Mouse (Mus musculus) MEL (cell line): ENCODE results near the gene Kctd20. TPM values are rescaled to one million over a fixed set of nuclear protein-coding genes. Genes with fewer than 3 reads are reported as not detected.

ENCODE experiments used
- DNase-seq: peaks from one replicate; pipeline ENCODE4 v3.0.0; 2011; ENCODE audit warnings: low read depth, low spot score
- H3K27ac ChIP-seq: 2 replicates; pipeline ENCODE4 v1.5.1; 2012; ENCODE audit warnings: low read depth, mild to moderate bottlenecking, control low read depth, low read length, moderate library complexity; ENCODE audit not compliant: control insufficient read depth
- H3K27me3 ChIP-seq, 2 experiments: fragments of 150-350 bp in 1 of 2; sonication (generic) in 1 of 2; 2 replicates each; pipeline ENCODE4 v1.6.1; 2012; ENCODE audit warnings: low read length in 2 of 2, mild to moderate bottlenecking in 2 of 2, improper control_type of control experiment in 1 of 2, moderate library complexity in 1 of 2; ENCODE audit not compliant: insufficient read depth in 2 of 2, control insufficient read depth in 1 of 2
- H3K36me3 ChIP-seq, 2 experiments: 2 replicates each; pipeline ENCODE4 v1.6.1; 2012 to 2014; ENCODE audit warnings: low read length in 2 of 2, improper control_type of control experiment in 1 of 2, inconsistent platforms in 1 of 2, mild to moderate bottlenecking in 1 of 2; ENCODE audit not compliant: insufficient read depth in 2 of 2, control insufficient read depth in 1 of 2
- H3K4me1 ChIP-seq, 2 experiments: fragments of 150-350 bp in 1 of 2; sonication (generic) in 1 of 2; 2 replicates each; pipeline ENCODE4 v1.6.1; 2012; ENCODE audit warnings: low read length in 2 of 2, improper control_type of control experiment in 1 of 2, mild to moderate bottlenecking in 1 of 2; ENCODE audit not compliant: insufficient read depth in 2 of 2, control insufficient read depth in 1 of 2
- H3K4me3 ChIP-seq, 2 experiments: fragments of 150-350 bp in 1 of 2; sonication (generic) in 1 of 2; 2 replicates each; pipeline ENCODE4 v1.5.1; 2012; ENCODE audit warnings: low read depth in 2 of 2, low read length in 2 of 2, mild to moderate bottlenecking in 2 of 2, moderate library complexity in 2 of 2, control low read depth in 1 of 2, improper control_type of control experiment in 1 of 2; ENCODE audit not compliant: control insufficient read depth in 1 of 2, insufficient read depth in 1 of 2
- H3K79me2 ChIP-seq: 2 replicates; pipeline ENCODE4 v1.6.1; 2012; ENCODE audit warnings: mild to moderate bottlenecking, low read length, moderate library complexity; ENCODE audit not compliant: control insufficient read depth, poor library complexity, insufficient read depth
- H3K9ac ChIP-seq: 2 replicates; pipeline ENCODE4 v1.6.1; 2012; ENCODE audit warnings: low read depth, mild to moderate bottlenecking, control low read depth, low read length, moderate library complexity; ENCODE audit not compliant: control insufficient read depth, poor library complexity, severe bottlenecking
- H3K9me3 ChIP-seq: fragments of 150-350 bp; sonication (generic); replicated peaks from 2 replicates; pipeline ENCODE4 v1.6.1; 2012; ENCODE audit warnings: mild to moderate bottlenecking, low read length, improper control_type of control experiment, moderate library complexity; ENCODE audit not compliant: insufficient read depth
- BHLHE40 ChIP-seq: IDR thresholded peaks from 2 replicates; pipeline ENCODE4 v1.6.1; 2012; ENCODE audit warnings: low read depth, mild to moderate bottlenecking, inconsistent platforms, low read length, improper control_type of control experiment, borderline replicate concordance
- CHD1 ChIP-seq: IDR thresholded peaks from 2 replicates; pipeline ENCODE4 v1.6.1; 2012; ENCODE audit warnings: low read depth, mild to moderate bottlenecking, inconsistent platforms, low read length, improper control_type of control experiment
- CHD2 ChIP-seq: IDR thresholded peaks from 2 replicates; pipeline ENCODE4 v1.6.1; 2011; ENCODE audit warnings: low read length, improper control_type of control experiment
- CTCF ChIP-seq, 3 experiments: IDR thresholded peaks in 2 of 3; conservative IDR thresholded peaks in 1 of 3; 2 replicates each; pipeline ENCODE4 v1.5.1; 2011 to 2012; ENCODE audit warnings: low read length in 3 of 3, low read depth in 2 of 3, mild to moderate bottlenecking in 2 of 3, improper control_type of control experiment in 1 of 3, inconsistent platforms in 1 of 3, mixed read lengths in 1 of 3, moderate library complexity in 1 of 3; ENCODE audit not compliant: control insufficient read depth in 1 of 3, insufficient read depth in 1 of 3, poor library complexity in 1 of 3, severe bottlenecking in 1 of 3
- E2F4 ChIP-seq: IDR thresholded peaks from 2 replicates; pipeline ENCODE4 v1.6.1; 2011; ENCODE audit warnings: low read depth, low read length, improper control_type of control experiment, borderline replicate concordance
- ELF1 ChIP-seq: IDR thresholded peaks from 2 replicates; pipeline ENCODE4 v1.6.1; 2014; ENCODE audit warnings: low read depth, mild to moderate bottlenecking, inconsistent platforms, low read length, improper control_type of control experiment, moderate library complexity
- GABPA ChIP-seq: IDR thresholded peaks from 2 replicates; pipeline ENCODE4 v1.6.1; 2012; ENCODE audit warnings: low read depth, mild to moderate bottlenecking, inconsistent platforms, low read length, improper control_type of control experiment, moderate library complexity
- HCFC1 ChIP-seq: IDR thresholded peaks from 2 replicates; pipeline ENCODE4 v1.6.1; 2012; ENCODE audit warnings: low read depth, mild to moderate bottlenecking, inconsistent platforms, low read length, improper control_type of control experiment, moderate library complexity
- JUND ChIP-seq: IDR thresholded peaks from 2 replicates; pipeline ENCODE4 v1.6.1; 2011; ENCODE audit warnings: low read depth, mild to moderate bottlenecking, improper control_type of control experiment, low read length
- MAFK ChIP-seq: IDR thresholded peaks from 2 replicates; pipeline ENCODE4 v1.6.1; 2011; ENCODE audit warnings: low read depth, mild to moderate bottlenecking, low read length, improper control_type of control experiment, borderline replicate concordance
- MAZ ChIP-seq: IDR thresholded peaks from 2 replicates; pipeline ENCODE4 v1.6.1; 2012; ENCODE audit warnings: low read depth, mild to moderate bottlenecking, inconsistent platforms, low read length, improper control_type of control experiment
- MEF2A ChIP-seq: IDR thresholded peaks from 2 replicates; pipeline ENCODE4 v1.6.1; 2014; ENCODE audit warnings: low read depth, mild to moderate bottlenecking, inconsistent platforms, low read length, improper control_type of control experiment; ENCODE audit not compliant: poor library complexity, insufficient replicate concordance, severe bottlenecking; ENCODE audit errors: extremely low read depth
- MXI1 ChIP-seq: IDR thresholded peaks from 2 replicates; pipeline ENCODE4 v1.6.1; 2011; ENCODE audit warnings: mild to moderate bottlenecking, low read depth, low read length, improper control_type of control experiment
- MYB ChIP-seq: IDR thresholded peaks from 2 replicates; pipeline ENCODE4 v1.6.1; 2011; ENCODE audit warnings: mild to moderate bottlenecking, low read depth, low read length, improper control_type of control experiment
- MYC ChIP-seq: IDR thresholded peaks from 2 replicates; pipeline ENCODE4 v1.6.1; 2011; ENCODE audit warnings: low read depth, mild to moderate bottlenecking, low read length, improper control_type of control experiment, moderate library complexity
- NELFE ChIP-seq: IDR thresholded peaks from 2 replicates; pipeline ENCODE4 v1.6.1; 2011; ENCODE audit warnings: low read depth, low read length, improper control_type of control experiment
- NRF1 ChIP-seq: IDR thresholded peaks from 2 replicates; pipeline ENCODE4 v1.6.1; 2014; ENCODE audit warnings: low read depth, mild to moderate bottlenecking, inconsistent platforms, low read length, improper control_type of control experiment, moderate library complexity; ENCODE audit not compliant: poor library complexity, insufficient read depth, severe bottlenecking
- POLR2A ChIP-seq, 2 experiments: IDR thresholded peaks; 2 replicates each; pipeline ENCODE4 v1.6.1; 2011 to 2012; ENCODE audit warnings: low read length in 2 of 2, mild to moderate bottlenecking in 2 of 2, control low read depth in 1 of 2, improper control_type of control experiment in 1 of 2, low read depth in 1 of 2, moderate library complexity in 1 of 2; ENCODE audit not compliant: control insufficient read depth in 1 of 2, insufficient read depth in 1 of 2, poor library complexity in 1 of 2
- POLR2AphosphoS2 ChIP-seq: IDR thresholded peaks from 2 replicates; pipeline ENCODE4 v1.6.1; 2011; ENCODE audit warnings: low read length, improper control_type of control experiment
- RAD21 ChIP-seq: IDR thresholded peaks from 2 replicates; pipeline ENCODE4 v1.6.1; 2011; ENCODE audit warnings: mild to moderate bottlenecking, low read depth, low read length, improper control_type of control experiment
- SIN3A ChIP-seq: IDR thresholded peaks from 2 replicates; pipeline ENCODE4 v1.6.1; 2012; ENCODE audit warnings: low read length, improper control_type of control experiment, inconsistent platforms
- SMC3 ChIP-seq: IDR thresholded peaks from 2 replicates; pipeline ENCODE4 v1.6.1; 2011; ENCODE audit warnings: low read depth, low read length, improper control_type of control experiment
- TBP ChIP-seq: IDR thresholded peaks from 2 replicates; pipeline ENCODE4 v1.8.0; 2011; ENCODE audit warnings: low read depth, low read length, improper control_type of control experiment
- USF1 ChIP-seq: IDR thresholded peaks from 2 replicates; pipeline ENCODE4 v1.6.1; 2014; ENCODE audit warnings: low read depth, mild to moderate bottlenecking, inconsistent platforms, low read length, improper control_type of control experiment, moderate library complexity
- USF2 ChIP-seq, 2 experiments: IDR thresholded peaks; 2 replicates each; pipeline ENCODE4 v1.6.1; 2011 to 2012; ENCODE audit warnings: improper control_type of control experiment in 2 of 2, low read length in 2 of 2, borderline replicate concordance in 1 of 2, inconsistent platforms in 1 of 2, low read depth in 1 of 2, mild to moderate bottlenecking in 1 of 2; ENCODE audit not compliant: insufficient read depth in 1 of 2
- ZC3H11A ChIP-seq: IDR thresholded peaks from 2 replicates; pipeline ENCODE4 v1.6.1; 2012; ENCODE audit warnings: low read depth, mild to moderate bottlenecking, inconsistent platforms, low read length, improper control_type of control experiment
- ZKSCAN1 ChIP-seq: IDR thresholded peaks from 2 replicates; pipeline ENCODE4 v1.6.1; 2012; ENCODE audit warnings: low read depth, mild to moderate bottlenecking, inconsistent platforms, low read length, improper control_type of control experiment, moderate library complexity
- ZNF384 ChIP-seq: IDR thresholded peaks from 2 replicates; pipeline ENCODE4 v1.6.1; 2012; ENCODE audit warnings: low read depth, mild to moderate bottlenecking, inconsistent platforms, low read length, improper control_type of control experiment
- polyA plus RNA-seq, 2 experiments: library from polyadenylated mRNA; stranded (reverse) in 1 of 2; unstranded in 1 of 2; fragments of >175 nt in 1 of 2; fragments of >200 nt in 1 of 2; gene quantifications; 2 replicates each; pipeline versions ENCODE4 v1.2.1 to v1.2.4; 2012; ENCODE audit warnings: low replicate concordance in 2 of 2, low read depth in 1 of 2; ENCODE audit not compliant: insufficient read length in 2 of 2, insufficient read depth in 1 of 2, missing spikeins in 1 of 2
- total RNA-seq: library from RNA; depleted of rRNA; stranded (reverse); fragments of 300-350 nt; gene quantifications from 2 replicates; pipeline ENCODE4 v1.2.3, GENCODE M21; 2012

Gene Kctd20
- total and polyA plus RNA-seq, 3 experiments, result 41.8 to 65.4 TPM; not detected in 1

- TF ChIP-seq ZC3H11A (no peak), MYC (no peak), ELF1 (no peak), RAD21 (no peak), SIN3A (no peak), CTCF (IDR thresholded peaks at IDR 0.05 in 2 of 3, conservative IDR thresholded peaks at IDR 0.05 in 1 of 3; ENCODE audit: control insufficient read depth in 1 of 3, insufficient read depth in 1 of 3, low read depth in 2 of 3, low read length in 3 of 3, poor library complexity in 1 of 3, severe bottlenecking in 1 of 3) (no peak), ZKSCAN1 (no peak), POLR2A (IDR thresholded peaks at IDR 0.05; ENCODE audit: control insufficient read depth in 1 of 2, insufficient read depth in 1 of 2, low read depth in 1 of 2, low read length in 2 of 2, poor library complexity in 1 of 2) (no peak), GABPA (no peak), NRF1 (no peak), BHLHE40 (no peak), CHD2 (no peak), MAFK (no peak), ZNF384 (no peak), POLR2AphosphoS2 (no peak), TBP (no peak), MAZ (no peak), MYB (no peak), MXI1 (no peak)
- Histone ChIP-seq H3K27me3 (no peaks in the 10 kb centered on the region), H3K4me3 (no peak overlapping the region), H3K4me1 (no peaks in the 10 kb centered on the region), H3K9me3 (no peaks in the 10 kb centered on the region), H3K36me3 (no peaks in the 10 kb centered on the region; a peak in 2 of 4 replicates), H3K9ac (no peak overlapping the region), H3K79me2 (no peaks in the 10 kb centered on the region), H3K27ac (no peak overlapping the region)
- no peak for DNase-seq
These were observed 37.2 kb downstream of the Kctd20 start for GRCm38 (mm10) chr17:28988996-28989395.

GRCm38 (mm10) chr17:28990060-28990459 lies 38.3 kb downstream of the Kctd20 start:
- TF ChIP-seq HCFC1 (no peak), POLR2AphosphoS2 (no peak), MYB (no peak), USF1 (no peak), MEF2A (no peak), JUND (no peak), BHLHE40 (no peak), E2F4 (no peak), USF2 (IDR thresholded peaks at IDR 0.05; ENCODE audit: borderline replicate concordance in 1 of 2, insufficient read depth in 1 of 2, low read depth in 1 of 2, low read length in 2 of 2) (no peak), NELFE (no peak), SMC3 (no peak), TBP (no peak), MYC (no peak), POLR2A (IDR thresholded peaks at IDR 0.05; ENCODE audit: control insufficient read depth in 1 of 2, insufficient read depth in 1 of 2, low read depth in 1 of 2, low read length in 2 of 2, poor library complexity in 1 of 2) (no peak), ZNF384 (no peak), CHD1 (no peak), ZC3H11A (no peak)
- TF ChIP-seq, all 39 proteins: peak for 0
- Histone ChIP-seq H3K4me1 (no peaks in the 10 kb centered on the region), H3K79me2 (no peaks in the 10 kb centered on the region), H3K9me3 (no peaks in the 10 kb centered on the region), H3K4me3 (no peak overlapping the region), H3K36me3 (peaks cover 0 to 2% of the 10 kb centered on the region in 2 experiments; a peak in 1 of 4 replicates), H3K27me3 (no peaks in the 10 kb centered on the region), H3K27ac (no peak overlapping the region), H3K9ac (no peak overlapping the region)
- DNase-seq, result no peak
